Mouse (Mus musculus) cortical plate, adult 2 months (tissue): ENCODE results near the gene Col9a2. TPM values are rescaled to one million over a fixed set of nuclear protein-coding genes. Genes with fewer than 3 reads are reported as not detected.
A peak's percentile ranks its signal among the peaks of the same experiment; 100 is the strongest.

Experiments used
- H3K27ac ChIP-seq: fragments of 200-500 bp; 2 replicates; pipeline ENCODE4 v1.5.1; 2012; ENCODE audit warnings: low read length, control low read depth, inconsistent platforms; ENCODE audit not compliant: insufficient read depth
- H3K4me1 ChIP-seq: fragments of 200-500 bp; 2 replicates; pipeline ENCODE4 v1.6.1; 2011; ENCODE audit warnings: low read length; ENCODE audit not compliant: control insufficient read depth, insufficient read depth
- H3K4me3 ChIP-seq: fragments of 200-500 bp; 2 replicates; pipeline ENCODE4 v1.5.1; 2011; ENCODE audit warnings: mild to moderate bottlenecking, low read length, control low read depth; ENCODE audit not compliant: insufficient read depth
- CTCF ChIP-seq: fragments of 200-500 bp; IDR thresholded peaks from 2 replicates; pipeline ENCODE4 v1.5.1; 2011; ENCODE audit warnings: mild to moderate bottlenecking, control low read depth, low read length; ENCODE audit not compliant: insufficient read depth; ENCODE audit errors: extremely low read depth
- POLR2A ChIP-seq: fragments of 200-500 bp; IDR thresholded peaks from 2 replicates; pipeline ENCODE4 v1.6.1; 2011; ENCODE audit warnings: mild to moderate bottlenecking, low read length, control low read depth; ENCODE audit not compliant: insufficient read depth; ENCODE audit errors: extremely low read depth
- polyA plus RNA-seq: library from polyadenylated mRNA; depleted of rRNA; stranded (reverse); fragments of >200 nt; gene quantifications from 2 replicates; pipeline ENCODE4 v1.2.3, GENCODE M21; 2012

Col9a2 gene
- polyA plus RNA-seq, 1 experiment, result 5.3 TPM

GRCm38 (mm10) chr4:121018250-121018649 lies 20.9 kb upstream of the Col9a2 start:
- TF ChIP-seq CTCF (no peak), POLR2A (no peak)
- Histone ChIP-seq H3K4me1 (peaks cover 5% of the 10 kb centered on the region), H3K4me3 (no peak overlapping the region), H3K27ac (no peak overlapping the region)

DNA sequence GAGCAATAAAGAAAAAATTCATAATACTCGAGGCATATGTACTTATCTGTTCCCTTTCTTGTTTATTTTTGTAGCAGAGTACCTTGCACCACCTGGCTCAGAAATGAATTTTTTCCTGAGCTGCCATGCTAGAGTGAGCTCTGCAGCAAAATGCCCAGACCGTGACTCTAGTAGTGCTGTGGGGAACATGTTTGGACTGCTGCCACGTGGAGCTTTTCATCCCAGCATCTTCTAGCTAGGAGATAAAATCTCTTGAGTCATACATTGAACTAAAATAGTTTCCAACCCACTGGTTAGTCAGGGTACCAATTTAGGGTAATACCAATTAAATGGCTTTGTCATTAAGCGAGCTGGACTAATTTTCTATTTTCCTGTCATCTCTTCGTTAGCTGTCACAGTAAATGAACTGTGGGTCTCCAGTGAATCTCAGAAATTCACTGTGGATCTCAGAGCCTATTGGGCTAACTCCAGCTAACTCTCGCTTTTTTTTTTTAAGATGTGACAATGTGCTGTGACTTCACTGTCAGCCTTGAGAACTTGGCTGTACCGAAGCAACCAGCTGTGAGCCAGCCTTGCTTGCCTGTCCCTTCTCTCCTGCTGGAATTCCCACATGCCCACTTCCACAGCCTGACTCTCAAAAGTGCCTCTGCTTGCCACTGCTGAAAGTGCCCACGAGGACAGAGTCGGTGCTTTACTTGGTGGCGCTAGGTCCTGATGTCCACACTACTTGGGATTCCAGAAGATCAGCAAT lies 19.0 kb upstream of the Col9a2 start:
- Histone ChIP-seq H3K27ac (no peak overlapping the region), H3K4me1 (peaks cover 5% of the 10 kb centered on the region), H3K4me3 (no peak overlapping the region)
- no peak for TF ChIP-seq CTCF
- TF ChIP-seq POLR2A, result no peak

GRCm38 (mm10) chr4:121021911-121022310 lies 17.3 kb upstream of the Col9a2 start:
- peaks cover 5% of the 10 kb centered on the region for H3K4me1 ChIP-seq
- no peak overlapping the region for H3K4me3 ChIP-seq
- no peak overlapping the region for H3K27ac ChIP-seq
- TF ChIP-seq CTCF (no peak), POLR2A (no peak)

GRCm38 (mm10) chr4:121023464-121023863 lies 15.7 kb upstream of the Col9a2 start:
- Histone ChIP-seq H3K27ac (no peak overlapping the region), H3K4me1 (peaks cover 5% of the 10 kb centered on the region), H3K4me3 (no peak overlapping the region)
- TF ChIP-seq CTCF (no peak), POLR2A (no peak)

- Histone ChIP-seq H3K4me1 (peaks cover 5% of the 10 kb centered on the region), H3K4me3 (no peak overlapping the region), H3K27ac (no peak overlapping the region)
- TF ChIP-seq CTCF (no peak), POLR2A (no peak)
Measured at GRCm38 (mm10) chr4:121023941-121024340, 15.2 kb upstream of the Col9a2 start.

GRCm38 (mm10) chr4:121025681-121026080 lies 13.5 kb upstream of the Col9a2 start:
- no peak overlapping the region for H3K4me3 ChIP-seq
- H3K27ac ChIP-seq, result no peak overlapping the region
- TF ChIP-seq CTCF, result no peak
- no peak for TF ChIP-seq POLR2A
- peaks cover 3% of the 10 kb centered on the region for H3K4me1 ChIP-seq

- Histone ChIP-seq H3K27ac (no peak overlapping the region), H3K4me3 (no peak overlapping the region), H3K4me1 (no peaks in the 10 kb centered on the region)
- TF ChIP-seq POLR2A (no peak), CTCF (no peak)
Measured at GRCm38 (mm10) chr4:121028146-121028545, 11.0 kb upstream of the Col9a2 start.

DNA sequence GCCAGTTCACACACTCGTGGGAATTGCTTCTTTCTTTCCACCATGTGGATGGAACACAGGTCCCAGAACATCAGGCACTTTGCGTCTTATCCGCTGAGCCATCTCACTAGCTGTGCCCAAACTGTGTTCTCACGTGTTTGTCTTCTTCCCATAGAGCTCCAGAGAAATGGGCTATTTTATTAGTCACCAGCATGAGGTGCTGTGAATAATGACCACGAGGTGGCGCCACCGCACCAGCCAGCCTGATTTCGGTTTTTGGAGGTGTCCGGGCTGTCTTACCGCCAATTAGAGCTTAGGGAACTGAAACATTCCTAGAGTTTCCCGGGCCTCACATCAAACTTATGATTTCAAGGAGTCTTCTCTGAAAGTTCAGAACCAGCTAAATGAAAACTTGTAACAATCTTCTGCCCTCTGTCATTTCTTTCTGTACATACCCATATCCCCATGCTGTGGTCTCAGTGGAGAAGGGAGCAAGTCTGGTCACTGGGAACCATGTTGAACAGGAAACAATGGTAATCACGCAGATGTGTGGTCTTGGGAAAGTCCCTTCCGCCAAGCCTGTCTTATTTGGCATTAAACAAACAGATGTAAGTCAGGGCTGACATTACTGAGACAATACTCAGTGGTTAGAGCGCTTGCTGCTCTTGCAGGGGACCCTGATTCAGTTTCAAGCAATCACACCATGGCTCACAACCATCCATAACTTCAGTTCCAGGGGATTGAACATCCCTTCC lies 10.4 kb upstream of the Col9a2 start:
- Histone ChIP-seq H3K4me3 (no peak overlapping the region), H3K27ac (no peak overlapping the region), H3K4me1 (no peaks in the 10 kb centered on the region)
- no peak for TF ChIP-seq POLR2A
- peak; percentile 51 for TF ChIP-seq CTCF

DNA sequence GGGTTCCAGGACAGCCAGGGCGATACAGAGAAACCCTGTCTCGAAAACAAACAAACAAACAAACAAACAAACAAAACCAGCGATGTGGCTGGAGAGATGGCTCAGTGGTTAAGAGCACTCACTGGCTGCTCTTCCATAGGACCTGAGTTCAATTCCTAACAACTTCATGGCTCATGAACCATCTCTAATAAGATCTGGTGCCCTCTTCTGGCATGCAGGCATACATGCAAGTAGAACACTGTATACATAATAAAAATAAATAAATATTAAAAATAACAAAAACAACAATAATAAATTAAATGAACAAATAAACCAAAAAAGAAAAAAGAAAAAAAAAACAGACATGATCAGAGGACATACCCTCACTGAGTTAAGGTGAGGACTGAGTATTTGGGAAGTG lies 9.6 kb upstream of the Col9a2 start:
- no peak for TF ChIP-seq CTCF
- no peak for TF ChIP-seq POLR2A
- no peaks in the 10 kb centered on the region for H3K4me1 ChIP-seq
- H3K27ac ChIP-seq, result no peak overlapping the region
- H3K4me3 ChIP-seq, result no peak overlapping the region

DNA sequence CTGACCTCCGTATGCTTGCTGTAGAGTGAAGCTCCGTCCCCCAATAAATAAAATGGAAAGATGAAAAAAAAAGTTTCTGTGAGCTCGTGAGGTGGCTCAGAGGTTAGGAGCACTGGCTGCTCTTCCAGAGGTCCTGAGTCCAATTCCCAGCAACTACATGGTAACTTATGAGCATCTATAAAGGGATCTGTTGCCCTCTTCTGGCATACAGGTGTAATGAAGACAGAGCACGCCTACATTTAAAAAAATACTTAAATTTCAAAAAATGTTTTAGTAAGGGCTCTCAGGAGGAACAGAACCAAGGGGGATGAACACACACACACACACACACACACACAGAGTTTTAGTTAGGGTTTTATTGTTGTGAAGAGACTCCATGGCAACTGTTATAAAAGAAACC lies 7.7 kb upstream of the Col9a2 start:
- Histone ChIP-seq H3K4me1 (no peaks in the 10 kb centered on the region), H3K4me3 (no peak overlapping the region), H3K27ac (no peak overlapping the region)
- TF ChIP-seq CTCF (no peak), POLR2A (no peak)
